Mouse (Mus musculus) intestine, embryonic 16.5 days (tissue): ENCODE measurements around the gene Hsf4. TPM values are rescaled to one million over a fixed set of nuclear protein-coding genes. Genes with fewer than 3 reads are reported as not detected.

Experiments
- ATAC-seq: fragments of 200-750 bp; cut with Nextera tagmentation; 2 replicates; pipeline ENCODE4 v1.8.0; 2017; ENCODE audit warnings: moderate TSS enrichment, moderate library complexity
- H3K27ac ChIP-seq: fragments of 300-500 bp; sonication (generic); 2 replicates; pipeline ENCODE4 v1.5.1; 2014; ENCODE audit warnings: mild to moderate bottlenecking, low read length
- H3K27me3 ChIP-seq: fragments of 300-500 bp; sonication (generic); replicated peaks from 2 replicates; pipeline ENCODE4 v1.6.1; 2014; ENCODE audit warnings: low read length, control low read depth, mixed read lengths; ENCODE audit not compliant: control insufficient read depth, insufficient read depth
- H3K36me3 ChIP-seq: fragments of 300-500 bp; sonication (generic); 2 replicates; pipeline ENCODE4 v1.6.1; 2014; ENCODE audit warnings: low read length, control low read depth; ENCODE audit not compliant: control insufficient read depth, insufficient read depth
- H3K4me1 ChIP-seq: fragments of 300-500 bp; sonication (generic); 2 replicates; pipeline ENCODE4 v1.6.1; 2014; ENCODE audit warnings: low read length, control low read depth, mixed read lengths; ENCODE audit not compliant: control insufficient read depth, insufficient read depth
- H3K4me2 ChIP-seq: fragments of 300-500 bp; sonication (generic); 2 replicates; pipeline ENCODE4 v1.6.1; 2014; ENCODE audit warnings: low read depth, low read length, control low read depth
- H3K4me3 ChIP-seq: fragments of 300-500 bp; sonication (generic); 2 replicates; pipeline ENCODE4 v1.5.1; 2014; ENCODE audit warnings: mild to moderate bottlenecking, low read length
- H3K9ac ChIP-seq: fragments of 300-500 bp; sonication (generic); 2 replicates; pipeline ENCODE4 v1.6.1; 2014; ENCODE audit warnings: low read depth, low read length
- H3K9me3 ChIP-seq: fragments of 300-500 bp; sonication (generic); 2 replicates; pipeline ENCODE4 v1.6.1; 2016; ENCODE audit warnings: low read length, control low read depth; ENCODE audit not compliant: control insufficient read depth
- WGBS: fragments of 180-500 bp; shearing (Covaris S2); extraction: QIAGEN DNeasy Blood & Tissue Kit; methylation state at CpG from one replicate; pipeline ENCODE4 v1.1.7; 2014; 5-methylcytosine and 5-hydroxymethylcytosine counted together
- polyA plus RNA-seq: library from polyadenylated mRNA; unstranded; fragments of >200 nt; fragmentation: Nextera tagmentation; extraction: Ambion mirVana; gene quantifications from 2 replicates; pipeline ENCODE4 v1.2.1, GENCODE M21; 2015

Hsf4 gene
- polyA plus RNA-seq, 1 experiment from 2014 or later = 0.17 TPM

DNA sequence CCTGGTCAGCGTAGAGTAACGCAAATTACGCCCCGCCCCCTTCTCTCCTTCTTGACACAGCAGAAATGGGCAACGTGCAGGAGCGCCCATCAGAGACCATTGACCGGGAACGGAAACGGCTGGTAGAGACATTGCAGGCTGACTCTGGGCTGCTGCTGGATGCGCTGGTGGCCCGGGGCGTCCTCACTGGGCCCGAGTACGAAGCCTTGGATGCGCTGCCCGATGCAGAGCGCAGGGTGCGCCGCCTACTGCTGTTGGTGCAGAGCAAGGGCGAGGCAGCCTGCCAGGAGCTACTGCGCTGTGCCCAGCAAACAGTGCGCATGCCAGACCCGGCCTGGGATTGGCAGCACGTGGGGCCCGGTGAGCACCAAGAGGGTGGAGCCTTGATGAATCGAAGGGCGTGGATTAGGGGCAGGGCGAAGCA is 9.3 kb downstream of the Hsf4 start:
- Histone ChIP-seq H3K4me1 (peaks cover 21% of the 10 kb centered on the region), H3K9me3 (no peaks in the 10 kb centered on the region), H3K27ac (no peak overlapping the region), H3K36me3 (no peaks in the 10 kb centered on the region; the same call in 1 of the 2 replicates), H3K4me3 (peak overlapping the region; percentile 33), H3K4me2 (peak overlapping the region; percentile 58), H3K27me3 (peaks cover 53% of the 10 kb centered on the region), H3K9ac (peak overlapping the region; percentile 46; the same call in 1 of the 2 replicates)
- 3% methylated on average over 28 of the region's 28 CpGs for WGBS
- ATAC-seq = peak; percentile 70

DNA sequence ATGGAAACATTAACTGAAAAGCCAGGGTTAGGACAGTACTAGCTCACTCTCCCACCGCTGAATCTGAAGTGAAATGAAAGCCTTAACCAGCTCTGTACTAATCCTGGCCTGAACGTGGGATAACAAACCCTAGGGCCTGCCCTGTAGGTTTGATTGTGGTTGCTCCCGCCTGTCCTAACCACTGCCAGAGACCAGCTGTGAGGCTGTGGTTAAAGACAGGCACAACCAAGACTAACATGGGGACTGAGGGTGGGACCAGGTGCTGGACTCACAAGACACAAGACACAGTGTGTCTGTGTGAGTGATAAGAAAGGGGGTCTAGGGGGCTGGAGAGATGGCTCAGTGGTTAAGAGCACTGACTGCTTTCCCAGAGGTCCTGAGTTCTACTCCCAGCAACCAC is 11.0 kb downstream of the Hsf4 start:
- Histone ChIP-seq H3K4me1 (peaks cover 18% of the 10 kb centered on the region), H3K9me3 (no peaks in the 10 kb centered on the region), H3K36me3 (no peaks in the 10 kb centered on the region; the same call in 1 of the 2 replicates), H3K9ac (no peak overlapping the region), H3K27ac (no peak overlapping the region), H3K27me3 (peaks cover 42% of the 10 kb centered on the region), H3K4me3 (no peak overlapping the region), H3K4me2 (no peak overlapping the region)
- no peak for ATAC-seq
- WGBS = 77% methylated on average over 3 of the region's 3 CpGs

DNA sequence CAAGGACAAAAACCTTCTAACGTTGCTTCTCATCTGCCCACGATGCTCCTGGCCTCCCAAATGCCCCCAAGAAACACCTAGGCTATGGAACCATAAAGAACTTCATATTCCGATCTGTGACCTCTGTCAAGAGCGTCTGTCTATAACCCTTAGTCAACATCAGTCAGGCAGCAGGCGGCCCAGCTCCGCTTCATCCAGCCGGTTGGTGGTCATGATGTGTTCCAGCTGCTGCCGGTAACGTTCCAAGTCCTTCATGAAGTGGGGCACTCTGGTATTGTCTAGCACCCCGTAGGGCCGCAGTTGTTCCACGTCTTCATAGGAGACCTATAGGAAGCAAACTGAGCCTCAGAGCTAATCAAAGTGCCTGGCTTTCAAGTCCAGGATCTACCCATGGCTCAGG is 12.2 kb downstream of the Hsf4 start:
- Histone ChIP-seq H3K9ac (no peak overlapping the region), H3K9me3 (no peaks in the 10 kb centered on the region), H3K36me3 (no peaks in the 10 kb centered on the region; the same call in 1 of the 2 replicates), H3K4me2 (no peak overlapping the region), H3K4me1 (peaks cover 9% of the 10 kb centered on the region), H3K27me3 (peaks cover 34% of the 10 kb centered on the region), H3K4me3 (no peak overlapping the region), H3K27ac (no peak overlapping the region)
- no peak for ATAC-seq
- WGBS = 90% methylated on average over 12 of the region's 12 CpGs

DNA sequence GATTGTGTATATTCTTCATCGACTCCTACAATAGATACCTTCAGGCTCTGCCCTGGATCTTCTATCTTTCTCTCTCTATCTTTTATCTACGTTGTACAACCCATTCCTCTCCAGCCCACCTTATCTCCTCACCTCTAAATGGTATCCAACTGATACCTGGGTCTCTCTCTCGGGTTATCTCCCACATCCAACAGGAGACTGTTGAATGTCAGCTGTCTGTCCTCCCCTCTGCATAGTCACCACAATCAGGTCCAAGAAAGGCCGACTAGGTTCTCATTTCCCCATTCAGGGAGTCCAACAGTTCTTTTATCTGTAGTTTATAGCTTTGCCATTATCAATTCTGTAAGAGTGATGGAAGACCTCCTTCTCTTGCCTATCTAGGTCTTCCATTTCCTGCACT is 12.6 kb downstream of the Hsf4 start:
- Histone ChIP-seq H3K36me3 (no peaks in the 10 kb centered on the region; the same call in 1 of the 2 replicates), H3K4me1 (peaks cover 9% of the 10 kb centered on the region), H3K4me2 (no peak overlapping the region), H3K9me3 (no peaks in the 10 kb centered on the region), H3K4me3 (no peak overlapping the region), H3K27me3 (peaks cover 31% of the 10 kb centered on the region), H3K9ac (no peak overlapping the region), H3K27ac (no peak overlapping the region)
- no peak for ATAC-seq
- WGBS = 85% methylated on average over 4 of the region's 4 CpGs

DNA sequence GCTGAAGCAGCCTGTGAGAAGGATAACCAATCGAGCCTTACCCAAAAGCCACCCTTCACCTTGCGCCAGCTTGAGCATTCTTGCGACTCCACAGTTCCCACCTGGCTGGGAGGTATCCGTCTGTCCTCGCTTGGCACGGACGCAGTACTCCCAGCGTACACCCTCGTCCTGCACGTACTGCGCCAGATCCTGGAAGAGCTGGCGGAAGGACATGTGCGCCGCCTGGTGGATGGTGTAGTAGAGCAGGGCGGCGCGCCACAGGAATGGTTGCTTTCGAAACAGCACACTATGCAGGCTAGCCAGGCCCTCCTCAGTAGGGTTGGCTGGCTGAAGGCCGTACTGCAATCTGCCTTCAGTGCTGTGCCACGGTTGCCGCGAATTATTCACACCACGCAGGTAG is 13.5 kb downstream of the Hsf4 start:
- Histone ChIP-seq H3K4me3 (no peak overlapping the region), H3K27me3 (peaks cover 24% of the 10 kb centered on the region; the same call in 1 of the 2 replicates), H3K4me2 (no peak overlapping the region), H3K9me3 (no peaks in the 10 kb centered on the region), H3K27ac (no peak overlapping the region), H3K9ac (no peak overlapping the region), H3K4me1 (peaks cover 9% of the 10 kb centered on the region), H3K36me3 (no peaks in the 10 kb centered on the region; the same call in 1 of the 2 replicates)
- ATAC-seq = peak; percentile 75
- 32% methylated on average over 23 of the region's 23 CpGs for WGBS

DNA sequence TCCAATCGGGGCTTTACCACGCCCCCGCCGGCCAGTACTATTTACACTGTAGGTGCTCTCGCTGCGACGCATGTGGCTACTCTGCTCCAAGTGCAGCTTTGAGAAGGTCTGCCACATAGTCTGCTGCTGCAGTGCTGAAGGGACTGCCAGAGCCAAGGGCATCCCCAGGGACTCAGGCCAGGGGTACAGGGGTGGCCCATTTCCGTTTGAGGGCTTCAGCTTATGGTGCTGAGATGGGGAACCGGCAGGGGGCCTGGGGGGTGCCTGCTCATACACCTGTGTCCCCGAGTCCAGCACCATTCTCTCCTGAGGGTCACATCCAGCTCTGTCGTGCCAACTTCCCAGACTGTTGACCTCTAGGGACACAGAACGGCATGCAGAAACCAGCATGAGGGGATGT is 15.9 kb downstream of the Hsf4 start:
- Histone ChIP-seq H3K27ac (no peak overlapping the region), H3K4me3 (no peak overlapping the region), H3K36me3 (no peaks in the 10 kb centered on the region; the same call in 1 of the 2 replicates), H3K4me2 (no peak overlapping the region), H3K4me1 (peaks cover 18% of the 10 kb centered on the region), H3K9ac (no peak overlapping the region), H3K9me3 (no peaks in the 10 kb centered on the region), H3K27me3 (peaks cover 10% of the 10 kb centered on the region)
- ATAC-seq = no peak
- WGBS = 57% methylated on average over 12 of the region's 12 CpGs

DNA sequence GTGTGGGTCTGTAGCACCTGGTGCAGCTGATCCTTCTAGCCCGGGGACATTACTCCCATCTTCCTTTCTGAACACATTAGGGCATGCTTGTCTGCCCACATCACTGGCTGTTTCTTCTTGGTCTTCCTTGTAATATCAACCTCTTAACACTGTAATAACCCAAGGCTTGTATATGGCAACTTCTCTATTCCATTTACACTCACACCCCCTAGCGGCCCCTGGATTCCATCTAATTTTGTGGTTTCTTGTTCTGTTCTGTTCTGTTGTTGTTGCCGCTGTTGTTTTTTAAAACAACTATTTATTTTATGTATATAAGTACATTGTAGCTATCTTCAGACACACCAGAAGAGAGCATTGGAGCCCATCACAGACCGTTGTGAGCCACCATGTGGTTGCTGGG is 17.3 kb downstream of the Hsf4 start:
- Histone ChIP-seq H3K36me3 (no peaks in the 10 kb centered on the region; the same call in 1 of the 2 replicates), H3K27me3 (peaks cover 13% of the 10 kb centered on the region), H3K9ac (no peak overlapping the region), H3K9me3 (no peaks in the 10 kb centered on the region), H3K4me2 (no peak overlapping the region), H3K4me3 (no peak overlapping the region), H3K27ac (no peak overlapping the region), H3K4me1 (peaks cover 21% of the 10 kb centered on the region)
- no peak for ATAC-seq
- 81% methylated on average over 4 of the region's 4 CpGs for WGBS

DNA sequence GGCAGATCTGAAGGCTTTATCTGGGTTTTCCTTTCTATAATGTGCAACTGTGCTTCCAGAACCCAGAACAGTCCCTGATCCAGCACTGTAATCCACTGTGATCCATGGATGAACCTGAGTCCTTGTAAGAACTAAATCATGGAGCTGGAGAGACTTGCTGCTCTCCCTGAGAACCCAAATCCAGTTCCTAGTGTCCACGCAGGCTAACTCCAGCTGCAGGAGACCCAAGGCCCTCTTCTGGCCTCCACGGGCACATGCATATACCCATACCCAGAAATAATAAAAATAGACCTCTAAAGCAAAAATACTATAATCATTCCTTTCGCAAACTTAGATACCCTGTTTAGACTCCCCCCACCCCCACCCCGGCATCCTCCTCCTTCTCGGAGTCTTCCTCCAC is 18.6 kb downstream of the Hsf4 start:
- Histone ChIP-seq H3K4me2 (peak overlapping the region; percentile 93; the same call in 1 of the 2 replicates), H3K36me3 (no peaks in the 10 kb centered on the region; the same call in 1 of the 2 replicates), H3K9ac (no peak overlapping the region), H3K4me3 (no peak overlapping the region), H3K9me3 (no peaks in the 10 kb centered on the region), H3K27ac (no peak overlapping the region), H3K4me1 (peaks cover 21% of the 10 kb centered on the region), H3K27me3 (peaks cover 13% of the 10 kb centered on the region)
- ATAC-seq = no peak
- WGBS = 87% methylated on average over 5 of the region's 5 CpGs

DNA sequence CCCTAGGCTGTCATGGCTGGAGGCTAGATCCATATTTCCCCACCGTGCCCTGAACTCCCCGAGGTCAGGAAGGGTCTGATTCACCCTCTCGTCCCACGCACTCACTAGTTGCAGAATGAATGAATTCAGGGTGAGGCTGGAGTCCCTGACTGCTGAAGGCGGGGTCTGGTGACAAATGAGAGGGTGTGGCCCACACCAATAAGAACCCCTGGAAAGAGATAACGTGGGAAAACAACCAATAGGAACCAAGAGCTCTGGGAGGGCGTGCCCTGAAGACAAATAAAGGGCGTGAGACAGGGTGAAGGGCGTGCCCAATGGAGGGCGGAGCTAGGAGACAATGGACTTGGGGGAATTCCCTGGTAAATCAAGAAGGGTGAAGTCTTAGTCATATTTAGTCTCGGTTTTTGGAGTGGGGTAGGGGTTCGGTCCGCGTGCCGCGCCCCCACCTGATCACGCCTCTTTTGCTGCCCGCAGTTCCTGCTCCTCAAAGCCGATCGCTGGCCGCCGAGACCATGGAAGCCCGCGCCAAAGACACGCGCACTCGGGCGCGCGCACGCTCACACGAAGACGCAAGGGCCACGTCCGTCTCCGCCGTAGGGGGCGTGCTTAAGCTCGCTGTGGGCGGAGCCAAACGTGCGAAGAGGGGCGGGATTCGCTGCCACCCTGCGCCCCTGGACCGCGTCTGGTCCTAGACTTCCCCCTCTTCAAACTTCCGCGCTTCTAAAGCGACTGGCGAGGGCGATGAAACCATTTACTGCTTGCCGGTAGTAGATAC is 19.5 kb downstream of the Hsf4 start:
- H3K27ac ChIP-seq = 0 out of 2 replicates have a peak overlapping the region, but pooled peaks have one; percentile 23
- ATAC-seq = peak; percentile 95

More for the DNA sequence above, 19.5 kb downstream of the Hsf4 start:
- Histone ChIP-seq H3K36me3 (no peaks in the 10 kb centered on the region), H3K27me3 (peaks cover 13% of the 10 kb centered on the region), H3K4me2 (peak overlapping the region; percentile 93), H3K9me3 (no peaks in the 10 kb centered on the region), H3K9ac (peak overlapping the region; percentile 64), H3K4me1 (peaks cover 21% of the 10 kb centered on the region), H3K4me3 (peak overlapping the region; percentile 59)
- under 1% methylated on average over 53 of the region's 53 CpGs for WGBS
